Mouse (Mus musculus) MEL (cell line): ENCODE measurements at regions not wholly inside any gene's neighbourhood (a gene's known extent, or its start where the extent isn't known, plus 50 kb on each side); places are given as distances from the start of the nearest gene placed in this dataset.

Source experiments
- DNase-seq: peaks from one replicate; pipeline ENCODE4 v3.0.0; 2011; ENCODE audit warnings: low read depth, low spot score
- H3K27ac ChIP-seq: 2 replicates; pipeline ENCODE4 v1.5.1; 2012; ENCODE audit warnings: low read depth, mild to moderate bottlenecking, control low read depth, low read length, moderate library complexity; ENCODE audit not compliant: control insufficient read depth
- H3K27me3 ChIP-seq, 2 experiments: fragments of 150-350 bp in 1 of 2; sonication (generic) in 1 of 2; 2 replicates each; pipeline ENCODE4 v1.6.1; 2012; ENCODE audit warnings: low read length in 2 of 2, mild to moderate bottlenecking in 2 of 2, improper control_type of control experiment in 1 of 2, moderate library complexity in 1 of 2; ENCODE audit not compliant: insufficient read depth in 2 of 2, control insufficient read depth in 1 of 2
- H3K36me3 ChIP-seq, 2 experiments: 2 replicates each; pipeline ENCODE4 v1.6.1; 2012 to 2014; ENCODE audit warnings: low read length in 2 of 2, improper control_type of control experiment in 1 of 2, inconsistent platforms in 1 of 2, mild to moderate bottlenecking in 1 of 2; ENCODE audit not compliant: insufficient read depth in 2 of 2, control insufficient read depth in 1 of 2
- H3K4me1 ChIP-seq, 2 experiments: fragments of 150-350 bp in 1 of 2; sonication (generic) in 1 of 2; 2 replicates each; pipeline ENCODE4 v1.6.1; 2012; ENCODE audit warnings: low read length in 2 of 2, improper control_type of control experiment in 1 of 2, mild to moderate bottlenecking in 1 of 2; ENCODE audit not compliant: insufficient read depth in 2 of 2, control insufficient read depth in 1 of 2
- H3K4me3 ChIP-seq, 2 experiments: fragments of 150-350 bp in 1 of 2; sonication (generic) in 1 of 2; 2 replicates each; pipeline ENCODE4 v1.5.1; 2012; ENCODE audit warnings: low read depth in 2 of 2, low read length in 2 of 2, mild to moderate bottlenecking in 2 of 2, moderate library complexity in 2 of 2, control low read depth in 1 of 2, improper control_type of control experiment in 1 of 2; ENCODE audit not compliant: control insufficient read depth in 1 of 2, insufficient read depth in 1 of 2
- H3K79me2 ChIP-seq: 2 replicates; pipeline ENCODE4 v1.6.1; 2012; ENCODE audit warnings: mild to moderate bottlenecking, low read length, moderate library complexity; ENCODE audit not compliant: control insufficient read depth, poor library complexity, insufficient read depth
- H3K9ac ChIP-seq: 2 replicates; pipeline ENCODE4 v1.6.1; 2012; ENCODE audit warnings: low read depth, mild to moderate bottlenecking, control low read depth, low read length, moderate library complexity; ENCODE audit not compliant: control insufficient read depth, poor library complexity, severe bottlenecking
- H3K9me3 ChIP-seq: fragments of 150-350 bp; sonication (generic); replicated peaks from 2 replicates; pipeline ENCODE4 v1.6.1; 2012; ENCODE audit warnings: mild to moderate bottlenecking, low read length, improper control_type of control experiment, moderate library complexity; ENCODE audit not compliant: insufficient read depth
- BHLHE40 ChIP-seq: IDR thresholded peaks from 2 replicates; pipeline ENCODE4 v1.6.1; 2012; ENCODE audit warnings: low read depth, mild to moderate bottlenecking, inconsistent platforms, low read length, improper control_type of control experiment, borderline replicate concordance
- CHD1 ChIP-seq: IDR thresholded peaks from 2 replicates; pipeline ENCODE4 v1.6.1; 2012; ENCODE audit warnings: low read depth, mild to moderate bottlenecking, inconsistent platforms, low read length, improper control_type of control experiment
- E2F4 ChIP-seq: IDR thresholded peaks from 2 replicates; pipeline ENCODE4 v1.6.1; 2011; ENCODE audit warnings: low read depth, low read length, improper control_type of control experiment, borderline replicate concordance
- EP300 ChIP-seq, 2 experiments: IDR thresholded peaks; 2 replicates each; pipeline ENCODE4 v1.6.1; 2011; ENCODE audit warnings: improper control_type of control experiment in 2 of 2, low read length in 2 of 2, low read depth in 1 of 2, mild to moderate bottlenecking in 1 of 2
- JUND ChIP-seq: IDR thresholded peaks from 2 replicates; pipeline ENCODE4 v1.6.1; 2011; ENCODE audit warnings: low read depth, mild to moderate bottlenecking, improper control_type of control experiment, low read length
- KAT2A ChIP-seq: conservative IDR thresholded peaks from 2 replicates; pipeline ENCODE4 v1.6.1; 2012; ENCODE audit warnings: low read depth, low read length, improper control_type of control experiment, inconsistent platforms
- MAX ChIP-seq: IDR thresholded peaks from 2 replicates; pipeline ENCODE4 v1.6.1; 2011; ENCODE audit warnings: low read length, improper control_type of control experiment
- MXI1 ChIP-seq: IDR thresholded peaks from 2 replicates; pipeline ENCODE4 v1.6.1; 2011; ENCODE audit warnings: mild to moderate bottlenecking, low read depth, low read length, improper control_type of control experiment
- NRF1 ChIP-seq: IDR thresholded peaks from 2 replicates; pipeline ENCODE4 v1.6.1; 2014; ENCODE audit warnings: low read depth, mild to moderate bottlenecking, inconsistent platforms, low read length, improper control_type of control experiment, moderate library complexity; ENCODE audit not compliant: poor library complexity, insufficient read depth, severe bottlenecking
- POLR2A ChIP-seq, 2 experiments: IDR thresholded peaks; 2 replicates each; pipeline ENCODE4 v1.6.1; 2011 to 2012; ENCODE audit warnings: low read length in 2 of 2, mild to moderate bottlenecking in 2 of 2, control low read depth in 1 of 2, improper control_type of control experiment in 1 of 2, low read depth in 1 of 2, moderate library complexity in 1 of 2; ENCODE audit not compliant: control insufficient read depth in 1 of 2, insufficient read depth in 1 of 2, poor library complexity in 1 of 2
- POLR2AphosphoS2 ChIP-seq: IDR thresholded peaks from 2 replicates; pipeline ENCODE4 v1.6.1; 2011; ENCODE audit warnings: low read length, improper control_type of control experiment
- POLR2AphosphoS5 ChIP-seq: IDR thresholded peaks from 2 replicates; pipeline ENCODE4 v1.6.1; 2012; ENCODE audit warnings: low read depth, borderline replicate concordance, mild to moderate bottlenecking, inconsistent platforms, low read length, moderate library complexity, mixed read lengths
- RCOR1 ChIP-seq: IDR thresholded peaks from 2 replicates; pipeline ENCODE4 v1.6.1; 2012; ENCODE audit warnings: low read depth, mild to moderate bottlenecking, inconsistent platforms, low read length, improper control_type of control experiment
- TAL1 ChIP-seq: IDR thresholded peaks from 2 replicates; pipeline ENCODE4 v1.6.1; 2012; ENCODE audit warnings: mild to moderate bottlenecking, inconsistent platforms, low read length, moderate library complexity, mixed read lengths
- UBTF ChIP-seq: IDR thresholded peaks from 2 replicates; pipeline ENCODE4 v1.6.1; 2012; ENCODE audit warnings: low read depth, mild to moderate bottlenecking, inconsistent platforms, low read length, improper control_type of control experiment, moderate library complexity, borderline replicate concordance; ENCODE audit not compliant: insufficient read depth
- ZKSCAN1 ChIP-seq: IDR thresholded peaks from 2 replicates; pipeline ENCODE4 v1.6.1; 2012; ENCODE audit warnings: low read depth, mild to moderate bottlenecking, inconsistent platforms, low read length, improper control_type of control experiment, moderate library complexity

DNA sequence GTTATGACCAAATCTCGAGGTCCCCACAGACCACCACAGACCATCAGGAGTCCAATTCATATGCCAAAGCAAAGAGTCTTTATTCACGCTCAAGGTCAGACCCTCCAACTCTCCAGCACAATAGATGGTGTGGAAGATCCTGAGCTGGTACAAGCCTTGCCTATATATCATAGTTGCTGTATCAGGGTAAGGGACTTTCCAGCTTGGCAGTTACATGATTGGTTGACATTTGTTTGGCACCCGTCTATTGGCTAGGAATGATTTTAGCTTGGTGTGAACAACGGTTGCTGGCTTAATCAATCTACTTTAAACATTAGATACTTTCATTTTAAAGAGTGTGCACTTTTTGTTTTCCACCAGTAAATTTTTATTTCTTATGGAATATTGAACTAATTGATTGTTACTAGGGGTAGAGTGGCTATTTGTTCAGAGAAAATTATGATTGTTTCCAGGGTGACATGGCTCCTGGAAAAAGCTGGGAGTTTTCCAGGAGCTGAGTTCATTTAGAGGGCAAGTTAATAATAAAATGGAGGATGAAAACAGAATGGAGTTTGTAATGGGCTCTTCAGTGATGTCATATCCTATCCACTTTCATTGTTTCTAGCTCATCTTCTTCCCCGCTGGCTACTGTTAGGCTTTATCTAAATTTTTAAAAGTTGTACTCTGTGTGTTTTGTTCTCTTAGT is 403.7 kb downstream of the Prim2 start:
- Histone ChIP-seq H3K79me2 (no peaks in the 10 kb centered on the region), H3K9me3 (no peaks in the 10 kb centered on the region), H3K36me3 (no peaks in the 10 kb centered on the region), H3K4me3 (no peak overlapping the region), H3K4me1 (no peaks in the 10 kb centered on the region), H3K27me3 (no peaks in the 10 kb centered on the region), H3K27ac (no peak overlapping the region), H3K9ac (no peak overlapping the region)
- DNase-seq = no peak
- TF ChIP-seq NRF1 (no peak), POLR2A (IDR thresholded peaks at IDR 0.05; ENCODE audit: control insufficient read depth in 1 of 2, insufficient read depth in 1 of 2, low read depth in 1 of 2, low read length in 2 of 2, poor library complexity in 1 of 2) (no peak), ZKSCAN1 (no peak), BHLHE40 (no peak), RCOR1 (no peak), CHD1 (no peak), E2F4 (no peak), EP300 (IDR thresholded peaks at IDR 0.05; ENCODE audit: low read depth in 1 of 2, low read length in 2 of 2) (no peak), UBTF (no peak), MAX (no peak), MXI1 (no peak)

DNA sequence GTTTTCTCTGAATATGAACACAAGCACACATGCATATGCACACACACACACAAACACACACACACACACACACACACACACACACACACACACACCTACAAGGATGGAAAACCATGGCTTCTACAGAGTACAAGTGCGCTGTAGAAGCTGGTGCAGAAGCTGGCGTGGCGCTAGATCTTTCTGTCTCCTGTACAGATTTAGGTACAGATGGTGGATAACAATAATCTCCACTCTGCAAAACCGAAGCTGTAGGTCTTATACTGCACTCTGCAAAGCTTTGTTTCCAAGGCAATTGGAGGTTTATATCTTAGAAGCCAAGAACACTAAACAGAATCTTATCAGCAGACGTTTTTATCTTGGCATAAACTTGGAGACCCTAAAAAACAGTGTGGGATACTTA is 420.1 kb downstream of the Prim2 start:
- H3K27ac ChIP-seq = no peak overlapping the region
- no peak overlapping the region for H3K4me3 ChIP-seq
- no peak for TF ChIP-seq MXI1
- no peak for TF ChIP-seq KAT2A
- TF ChIP-seq MAX = no peak
- no peak for TF ChIP-seq POLR2AphosphoS2
- TF ChIP-seq POLR2AphosphoS5 = no peak
- TF ChIP-seq JUND = no peak
- no peak for TF ChIP-seq TAL1
- no peak for TF ChIP-seq CHD1
- no peak for TF ChIP-seq BHLHE40
- H3K9ac ChIP-seq = no peak overlapping the region
- no peaks in the 10 kb centered on the region for H3K9me3 ChIP-seq
- no peak for DNase-seq
- no peaks in the 10 kb centered on the region for H3K36me3 ChIP-seq
- no peaks in the 10 kb centered on the region for H3K79me2 ChIP-seq
- H3K27me3 ChIP-seq = no peaks in the 10 kb centered on the region
- H3K4me1 ChIP-seq = no peaks in the 10 kb centered on the region
